Mouse (Mus musculus) activated CD4-positive, CD25-positive, alpha-beta regulatory T cell, adult 4 months (primary cell): ENCODE measurements around the gene Gm5483. TPM values are rescaled to one million over a fixed set of nuclear protein-coding genes. Genes with fewer than 3 reads are reported as not detected.
"Not testable (repeated sequence)": the region's sequence is repeated elsewhere in the genome, so short reads cannot be mapped to it uniquely, and the experiment has no call there.

ENCODE experiments used
- ATAC-seq: one replicate; pipeline ENCODE4 v1.8.0; 2017
- polyA plus RNA-seq, 2 experiments: library from polyadenylated mRNA; unstranded; fragments of 100-300 nt; shearing (Covaris generic); gene quantifications; one replicate each; pipeline ENCODE4 v1.2.1; 2017

Gene Gm5483
- not detected for polyA plus RNA-seq

DNA sequence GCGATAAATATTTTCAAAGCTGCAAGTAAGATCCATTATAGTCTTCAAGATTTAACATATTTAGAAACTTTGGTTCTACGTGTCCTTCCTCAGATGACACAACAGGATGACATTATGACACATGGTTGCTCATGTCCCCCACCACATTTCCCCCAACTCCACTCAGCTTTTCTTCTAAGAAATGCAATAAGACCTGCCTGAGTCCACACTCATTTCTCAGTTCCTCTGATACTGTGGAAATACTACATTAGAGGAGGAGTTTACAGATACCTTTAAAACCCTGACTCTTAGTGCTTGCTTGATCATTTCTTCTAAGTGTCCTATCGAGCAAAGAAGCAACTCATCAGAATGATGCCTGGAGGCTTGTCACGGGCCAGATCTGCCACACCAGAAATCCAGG, at the start of gene Gm5483:
Gene Gm5483, plus strand, starts transcription at position 301 of the 400 bp plus-strand sequence.
- not testable (repeated sequence) for ATAC-seq

DNA sequence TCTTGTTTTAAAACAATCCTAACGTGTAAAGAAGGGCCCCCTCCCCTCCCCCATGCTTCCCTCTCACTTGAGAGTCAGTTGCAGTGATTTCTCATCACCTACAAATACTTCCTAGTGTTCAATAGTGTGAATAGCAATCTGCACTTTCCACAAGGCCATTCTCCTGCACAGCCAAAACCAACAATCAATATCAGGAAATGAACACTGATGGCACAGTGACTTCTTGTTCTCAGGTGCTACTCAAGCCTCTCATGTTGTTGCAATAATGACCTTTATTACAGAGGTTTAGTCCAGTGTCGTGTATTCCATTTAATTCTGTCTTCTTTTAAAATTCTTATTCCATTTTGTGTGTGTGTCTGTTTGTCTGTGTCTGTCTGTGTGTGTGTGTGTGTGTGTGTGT, 45.8 kb upstream of the Gm5483 start:
- no peak for ATAC-seq

DNA sequence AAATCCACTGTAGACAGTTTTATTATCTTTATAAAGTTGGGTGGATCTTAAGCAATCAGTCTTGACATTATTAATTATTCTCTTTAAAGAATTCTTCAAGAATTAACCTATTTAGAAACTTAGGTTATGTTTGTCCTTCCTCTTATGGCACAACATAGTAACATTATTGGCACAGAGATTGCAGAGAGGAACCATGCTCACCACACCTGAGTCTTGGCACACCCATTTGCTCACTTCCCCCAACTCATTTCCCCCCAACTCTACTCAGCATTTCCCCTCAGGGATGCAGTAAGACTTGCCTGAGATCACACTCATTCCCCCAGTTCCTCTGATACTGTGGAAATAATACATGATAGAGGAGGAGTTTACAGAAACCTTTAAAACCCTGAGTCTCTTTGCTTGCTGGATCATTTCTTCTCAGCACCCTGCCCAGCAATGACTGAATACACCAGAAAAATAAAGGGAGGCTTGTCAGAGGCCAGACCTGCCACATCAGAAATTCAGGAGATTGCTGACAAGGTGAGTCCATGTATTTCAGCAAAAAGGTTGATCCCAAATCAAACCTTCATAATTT, 27.5 kb upstream of the Gm5483 start, which contains the start of gene Stfa2l1:
Gene Stfa2l1, plus strand, starts transcription at position 410 of the 574 bp plus-strand sequence.
- no peak for ATAC-seq

DNA sequence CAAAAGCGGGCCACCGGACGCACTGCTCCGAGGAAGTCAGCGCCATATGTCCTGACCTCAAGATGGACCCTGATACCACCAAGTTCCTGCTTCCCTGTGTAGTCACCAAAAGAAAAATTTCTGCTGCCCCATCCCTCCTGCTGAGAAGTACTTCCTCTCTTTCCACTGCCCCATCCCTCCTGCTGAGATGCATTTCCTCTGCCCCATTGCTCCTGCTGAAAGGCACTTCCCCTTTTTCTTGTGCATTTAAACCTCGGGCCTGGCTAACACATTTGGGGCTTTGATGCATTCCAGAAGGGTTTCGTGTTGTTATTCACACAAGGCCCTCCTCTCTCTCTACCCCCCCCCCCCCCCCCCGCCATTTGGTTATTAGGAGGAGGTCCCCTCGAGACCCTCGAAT, 16.2 kb upstream of the Gm5483 start:
- ATAC-seq, result not testable (repeated sequence)

DNA sequence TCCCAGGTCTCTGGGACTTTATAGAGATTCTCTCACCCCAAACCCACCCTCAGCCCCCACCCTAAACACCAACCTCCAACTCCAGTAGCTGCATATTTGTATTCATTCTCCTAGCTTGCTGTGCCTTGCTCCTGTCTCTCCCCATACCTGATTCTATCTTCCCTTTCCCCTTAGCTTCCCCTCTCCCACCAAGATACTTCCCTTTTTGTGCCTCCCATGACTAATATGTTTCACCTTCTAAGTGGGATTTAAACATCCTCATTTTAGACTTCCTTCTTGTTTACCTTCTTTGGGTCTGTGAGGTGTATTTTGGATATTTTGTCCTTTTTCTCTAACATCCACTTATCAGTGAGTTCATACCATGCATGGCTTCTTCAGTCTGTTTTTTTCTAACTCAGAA, 7.9 kb upstream of the Gm5483 start:
- no peak for ATAC-seq

DNA sequence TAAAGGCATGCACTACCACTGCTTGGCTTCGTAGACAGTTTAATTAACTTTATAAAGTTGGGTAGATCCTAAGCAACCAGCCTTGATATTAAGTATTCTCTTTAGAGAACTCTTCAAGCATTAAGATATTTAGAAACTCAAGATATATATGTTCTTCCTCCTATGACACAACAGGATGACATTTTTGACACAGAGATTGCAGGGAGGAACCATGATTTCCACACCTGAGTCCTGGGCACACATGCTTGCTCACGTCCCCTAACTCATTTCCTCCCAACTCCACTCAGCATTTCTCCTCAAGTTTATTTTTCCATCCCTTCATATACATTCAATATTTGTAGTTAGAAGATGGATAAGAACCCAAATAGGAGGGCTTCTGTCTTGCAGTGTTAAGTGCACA, 4.1 kb upstream of the Gm5483 start:
- ATAC-seq, result no peak

DNA sequence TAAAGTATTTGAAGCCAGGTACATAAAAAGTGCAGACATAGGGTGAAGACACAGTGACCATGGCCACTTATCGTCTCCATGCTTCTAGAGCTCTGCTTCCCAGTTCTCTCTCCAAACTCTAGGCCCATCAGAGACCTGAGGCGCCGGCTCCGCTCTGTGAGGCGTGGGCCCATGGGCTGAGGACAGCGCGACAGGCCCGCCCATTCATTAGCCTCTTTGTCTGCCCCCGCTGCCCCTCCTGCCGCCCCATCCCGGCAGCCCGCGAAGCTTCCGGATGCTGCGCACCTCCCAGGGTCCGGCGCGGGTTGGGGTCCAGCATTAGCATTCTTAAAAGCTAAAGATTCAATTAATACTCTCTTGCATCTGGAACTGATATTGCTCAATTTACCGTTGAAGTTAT, 15.2 kb downstream of the Gm5483 start:
- no peak for ATAC-seq

DNA sequence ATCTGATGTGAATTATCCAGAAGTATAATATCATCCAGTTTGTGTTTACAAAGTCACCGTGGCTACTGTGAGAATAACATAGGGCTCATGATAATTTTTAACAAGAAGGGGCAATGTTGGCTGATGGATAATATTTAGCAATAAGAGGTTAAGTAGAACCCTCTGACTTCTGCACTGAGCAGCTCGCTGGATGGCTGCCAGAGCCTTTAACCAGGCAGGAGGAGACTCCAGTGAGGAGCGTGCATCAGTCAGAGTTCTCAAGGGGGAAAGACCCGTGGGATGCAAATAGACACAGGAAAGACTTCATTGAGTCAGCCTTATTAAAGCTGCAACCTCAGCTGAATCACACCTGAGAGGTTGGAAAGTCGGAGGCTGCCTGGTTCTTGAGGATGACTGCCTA, 19.8 kb downstream of the Gm5483 start:
- ATAC-seq, result no peak

DNA sequence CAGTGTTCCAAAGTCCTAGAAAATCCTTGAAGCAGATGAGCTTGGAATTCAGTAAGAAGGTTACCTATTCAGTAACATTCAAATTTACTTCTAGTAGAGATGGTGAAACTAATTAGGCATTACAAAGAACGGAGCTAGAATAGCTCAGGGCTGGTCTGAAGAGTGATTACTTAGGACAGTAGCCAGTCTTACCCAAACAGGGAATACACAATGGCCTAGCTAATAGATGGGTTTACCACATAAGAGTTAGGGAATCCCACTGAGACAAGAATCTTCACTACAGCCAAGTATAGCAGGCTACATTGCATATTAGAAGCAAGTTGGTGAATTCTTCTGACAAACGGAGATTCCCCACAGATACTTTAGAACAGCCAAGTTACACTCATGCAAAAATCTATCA, 21.7 kb downstream of the Gm5483 start:
- ATAC-seq, result not testable (repeated sequence)

DNA sequence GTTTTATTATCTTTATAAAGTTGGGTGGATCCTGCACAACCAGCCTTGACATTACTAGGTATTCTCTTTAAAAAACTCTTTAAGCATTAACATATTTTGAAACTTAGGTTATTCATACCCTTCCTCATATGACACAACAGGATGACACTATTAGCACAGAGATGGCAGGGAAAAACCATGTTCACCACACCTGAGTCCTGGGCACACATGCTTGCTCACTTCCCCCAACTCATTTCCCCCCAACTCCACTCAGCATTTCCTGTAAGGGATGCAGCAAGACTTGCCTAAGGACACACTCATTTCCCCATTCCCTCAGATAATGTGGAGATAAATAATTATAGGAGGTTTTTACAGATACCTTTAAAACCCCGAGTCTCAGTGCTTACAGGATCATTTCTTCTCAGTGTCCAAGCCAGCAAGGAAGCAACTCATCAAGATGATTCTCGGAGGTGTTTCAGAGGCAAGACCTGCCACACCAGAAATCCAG, 26.0 kb downstream of the Gm5483 start, which contains the start of gene Gm5416:
Gene Gm5416, plus strand, starts transcription at position 437 of the 487 bp plus-strand sequence.
- ATAC-seq, result no peak

DNA sequence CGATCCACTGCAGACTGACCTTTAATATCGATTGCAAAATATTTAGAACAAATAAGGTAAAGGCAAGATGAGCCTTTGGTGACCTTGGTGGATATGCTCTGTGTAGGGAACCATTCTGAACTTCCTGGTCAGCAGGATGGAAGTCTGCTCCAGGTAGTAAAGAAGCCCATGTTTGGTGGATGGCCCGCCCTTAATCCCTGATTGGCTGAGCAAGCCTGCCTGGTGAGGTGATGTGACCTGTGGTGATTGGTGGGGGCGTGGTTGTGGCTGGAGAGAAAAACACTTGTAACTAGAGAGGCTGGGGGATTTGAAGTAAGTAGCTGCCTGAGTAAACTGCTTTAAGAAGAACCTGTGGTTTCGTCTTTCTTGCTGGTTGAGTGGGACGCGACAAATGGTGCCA, 37.2 kb downstream of the Gm5483 start, which contains the start of gene 2010005H15Rik:
Gene 2010005H15Rik, plus strand, starts transcription at position 301 of the 400 bp plus-strand sequence.
- ATAC-seq, result not testable (repeated sequence)

Other genes with a start within 250 kb of the Gm5483 start
- gene Parp9, start 245.7 kb upstream of the Gm5483 start, polyA plus RNA-seq, result 10 to 100 TPM; 83.1 to 86.9 TPM
- gene Dtx3l, start 245.1 kb upstream of the Gm5483 start, polyA plus RNA-seq, result 10 to 100 TPM; 61.6 to 62.8 TPM
- 10 to 100 TPM; 39.4 to 45.3 TPM for gene Kpna1, start 205.5 kb upstream of the Gm5483 start, polyA plus RNA-seq
- 1 to 10 TPM; 6.6 to 7.8 TPM for gene Wdr5b, start 143.0 kb upstream of the Gm5483 start, polyA plus RNA-seq
- 100 to 1,000 TPM in 1 of 2 experiments, 10 to 100 TPM in 1; 91.6 to 121 TPM for gene Fam162a, start 112.6 kb upstream of the Gm5483 start, polyA plus RNA-seq
- 10 to 100 TPM; 19.6 to 33.4 TPM for gene Ccdc58, start 112.5 kb upstream of the Gm5483 start, polyA plus RNA-seq
- gene Csta1, start 53.0 kb upstream of the Gm5483 start, polyA plus RNA-seq, result under 1 TPM in 1 of 2 experiments, not detected in 1; 0.37 TPM
- not detected for gene Stfa2l1, start 27.4 kb upstream of the Gm5483 start, polyA plus RNA-seq
- gene Gm5416, start 26.2 kb downstream of the Gm5483 start, polyA plus RNA-seq, result not detected
- not detected for gene 2010005H15Rik, start 37.3 kb downstream of the Gm5483 start, polyA plus RNA-seq
- not detected for gene Stfa1, start 92.7 kb downstream of the Gm5483 start, polyA plus RNA-seq
- gene BC117090, start 150.1 kb downstream of the Gm5483 start, polyA plus RNA-seq, result not detected
- gene BC100530, start 183.5 kb downstream of the Gm5483 start, polyA plus RNA-seq, result not detected
- not detected for gene Stfa2, start 224.2 kb downstream of the Gm5483 start, polyA plus RNA-seq